Mouse (Mus musculus) left cerebral cortex, adult 18-20 months (tissue): ENCODE results near the gene Desi1. TPM values are rescaled to one million over a fixed set of nuclear protein-coding genes. Genes with fewer than 3 reads are reported as not detected.

Experiments
- DNase-seq, 2 experiments: peaks; one replicate each; pipeline ENCODE4 v3.0.0; 2021 to 2022; ENCODE audit warnings: low spot score in 2 of 2, mixed read lengths in 1 of 2
- total RNA-seq, 2 experiments: library from RNA; stranded (reverse); gene quantifications; 2 replicates each; pipeline ENCODE4 v1.2.3; 2021

The Desi1 gene
- total RNA-seq, 2 experiments from 2014 or later, result 83.4 to 85.2 TPM

- DNase-seq, result no peak
Measured at GRCm38 (mm10) chr15:81968447-81968846, 65.2 kb downstream of the Desi1 start.

GRCm38 (mm10) chr15:81967821-81968220 is 65.8 kb downstream of the Desi1 start:
- no peak for DNase-seq

- DNase-seq, result no peak
Measured at GRCm38 (mm10) chr15:81966062-81966829, 67.4 kb downstream of the Desi1 start.

GRCm38 (mm10) chr15:81964980-81965545 is 68.6 kb downstream of the Desi1 start:
- no peak for DNase-seq

- DNase-seq, result no peak
Measured at GRCm38 (mm10) chr15:81964262-81964661, 69.4 kb downstream of the Desi1 start.

- DNase-seq, result no peak
Measured at GRCm38 (mm10) chr15:81961078-81961451, 72.6 kb downstream of the Desi1 start.

- peak; percentile 97 to 98 for DNase-seq
Measured at GRCm38 (mm10) chr15:81960171-81961077, 73.2 kb downstream of the Desi1 start, which contains the start of gene Pmm1. TSS of gene Pmm1 (minus strand) at chr15:81960930.

- DNase-seq, result no peak
Measured at GRCm38 (mm10) chr15:81958906-81959305, 74.8 kb downstream of the Desi1 start.

GRCm38 (mm10) chr15:81957598-81957997 is 76.1 kb downstream of the Desi1 start:
- DNase-seq, result peak in 1 of 2 experiments; percentile 61

- peak; percentile 64 to 69 for DNase-seq
Measured at GRCm38 (mm10) chr15:81956457-81956856, 77.2 kb downstream of the Desi1 start.

GRCm38 (mm10) chr15:81955414-81955813 is 78.2 kb downstream of the Desi1 start:
- no peak for DNase-seq

- DNase-seq, result no peak
Measured at GRCm38 (mm10) chr15:81954716-81955115, 78.9 kb downstream of the Desi1 start.

- no peak for DNase-seq
Measured at GRCm38 (mm10) chr15:81954151-81954583, 79.5 kb downstream of the Desi1 start.

GRCm38 (mm10) chr15:81952310-81952709 is 81.4 kb downstream of the Desi1 start:
- DNase-seq, result no peak

GRCm38 (mm10) chr15:81951159-81951558 is 82.5 kb downstream of the Desi1 start:
- DNase-seq, result no peak

GRCm38 (mm10) chr15:81950716-81951115 is 82.9 kb downstream of the Desi1 start:
- DNase-seq, result no peak

- DNase-seq, result no peak
Measured at GRCm38 (mm10) chr15:81949476-81950131, 84.1 kb downstream of the Desi1 start.

GRCm38 (mm10) chr15:81949076-81949475 is 84.6 kb downstream of the Desi1 start:
- no peak for DNase-seq

GRCm38 (mm10) chr15:81943176-81943749 is 90.4 kb downstream of the Desi1 start:
- DNase-seq, result no peak
